Mouse (Mus musculus): ENCODE results near the gene Wnt8b. TPM values are rescaled to one million over a fixed set of nuclear protein-coding genes. Genes with fewer than 3 reads are reported as not detected.

Gene Wnt8b
- polyA plus RNA-seq, 1 experiment from 2014 or later, result not detected

Other genes starting within 250 kb of the Wnt8b start
- 139 and 146 TPM in 2 replicates for gene Scd2, start 199.8 kb upstream of the Wnt8b start, polyA plus RNA-seq (2014; fragmentation: Nextera tagmentation; extraction: Ambion mirVana)
- 2.1 and 2.9 TPM in 2 replicates for gene Scd4, start 160.4 kb upstream of the Wnt8b start, polyA plus RNA-seq (2014; fragmentation: Nextera tagmentation; extraction: Ambion mirVana)
- gene Scd1, start 85.6 kb upstream of the Wnt8b start, polyA plus RNA-seq (2014; fragmentation: Nextera tagmentation; extraction: Ambion mirVana), result 0.43 and 1.0 TPM in 2 replicates
- gene Sec31b, start 52.4 kb downstream of the Wnt8b start, polyA plus RNA-seq (2014; fragmentation: Nextera tagmentation; extraction: Ambion mirVana), result 1.1 and 1.6 TPM in 2 replicates
- not detected in 2 replicates for gene Gm20538, start 59.4 kb downstream of the Wnt8b start, polyA plus RNA-seq (2014; fragmentation: Nextera tagmentation; extraction: Ambion mirVana)
- 1,268 TPM in 2 replicates for gene Ndufb8, start 62.0 kb downstream of the Wnt8b start, polyA plus RNA-seq (2014; fragmentation: Nextera tagmentation; extraction: Ambion mirVana)
- gene Hif1an, start 69.4 kb downstream of the Wnt8b start, polyA plus RNA-seq (2014; fragmentation: Nextera tagmentation; extraction: Ambion mirVana), result 21.0 and 21.9 TPM in 2 replicates

Measured in heart, embryonic 14.5 days (tissue).